Mouse (Mus musculus) E14TG2a.4 (cell line): ENCODE measurements around the gene Rpl10a.

Experiments used
- CTCF ChIP-seq: conservative IDR thresholded peaks from 2 replicates; pipeline ENCODE4 v1.5.1; 2014; ENCODE audit warnings: low read length
- NANOG ChIP-seq: IDR thresholded peaks from 2 replicates; pipeline ENCODE4 v1.6.1; 2014; ENCODE audit warnings: borderline replicate concordance, low read length, mixed read lengths

DNA sequence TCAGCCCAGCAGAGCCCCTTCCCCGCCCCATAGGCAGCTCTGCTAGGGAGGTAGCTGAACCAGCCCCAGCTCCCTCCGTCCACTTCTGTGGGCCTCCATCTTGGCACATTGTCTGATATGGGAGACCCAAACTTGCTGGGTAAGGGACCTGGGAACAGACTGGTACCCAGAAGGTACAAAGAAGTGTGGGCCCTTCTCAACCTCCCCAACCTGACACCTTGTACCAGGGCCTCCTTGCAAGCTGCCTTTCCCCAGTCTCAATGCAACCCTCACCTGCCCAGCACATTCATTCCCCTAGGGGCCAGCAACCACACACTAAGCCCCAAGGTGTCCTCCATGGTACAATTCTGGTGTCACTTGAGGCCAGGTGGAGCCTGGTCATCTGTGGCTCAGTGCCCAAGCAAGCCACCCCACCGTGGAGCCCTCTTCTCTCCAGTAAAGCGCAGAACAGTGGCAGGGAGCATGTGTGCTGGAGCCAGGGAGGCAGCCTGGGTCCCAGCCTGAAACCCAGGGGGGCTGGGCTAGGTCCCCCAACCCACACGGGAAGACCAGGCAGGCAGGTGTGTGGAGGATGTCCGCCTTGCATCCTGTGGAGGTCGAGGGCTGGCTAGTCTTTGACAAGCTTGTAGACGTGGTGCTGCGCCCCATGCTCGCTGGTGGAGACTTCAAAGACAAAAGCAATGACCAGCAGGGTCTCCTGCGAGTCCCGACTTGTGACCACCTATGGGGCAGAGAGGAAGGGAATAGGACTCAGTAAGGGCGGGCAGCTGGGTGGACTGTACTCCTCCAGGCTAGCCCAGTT lies 4.0 kb downstream of the Rpl10a start:
- TF ChIP-seq CTCF, result no peak
- TF ChIP-seq NANOG, result no peak
